Mouse (Mus musculus) kidney, adult 2 months (tissue): Measurements from ENCODE around the gene Lcn9.

Source experiments
- CTCF ChIP-seq: fragments of 200-500 bp; conservative IDR thresholded peaks from 2 replicates; pipeline ENCODE4 v1.5.1; 2011; ENCODE audit warnings: low read depth, mild to moderate bottlenecking, control low read depth, low read length, moderate library complexity, mixed read lengths; ENCODE audit not compliant: insufficient read depth, insufficient read length
- POLR2A ChIP-seq: fragments of 200-500 bp; IDR thresholded peaks from one replicate; pipeline ENCODE4 v1.6.1; 2011; ENCODE audit warnings: low read depth, low read length, control low read depth

GRCm38 (mm10) chr2:25822806-25823205 lies at the start of gene Lcn9:
- TF ChIP-seq CTCF (no peak), POLR2A (no peak)
